Mouse (Mus musculus) neural tube, embryonic 10.5 days (tissue): ENCODE results near the gene Ebp.
A peak's percentile ranks its signal among the peaks of the same experiment; 100 is the strongest.

Experiments
- DNase-seq: peaks from one replicate; pipeline ENCODE4 v3.0.0-alpha.2; 2017; ENCODE audit warnings: low spot score; ENCODE audit errors: extremely low spot score

Ebp gene

DNA sequence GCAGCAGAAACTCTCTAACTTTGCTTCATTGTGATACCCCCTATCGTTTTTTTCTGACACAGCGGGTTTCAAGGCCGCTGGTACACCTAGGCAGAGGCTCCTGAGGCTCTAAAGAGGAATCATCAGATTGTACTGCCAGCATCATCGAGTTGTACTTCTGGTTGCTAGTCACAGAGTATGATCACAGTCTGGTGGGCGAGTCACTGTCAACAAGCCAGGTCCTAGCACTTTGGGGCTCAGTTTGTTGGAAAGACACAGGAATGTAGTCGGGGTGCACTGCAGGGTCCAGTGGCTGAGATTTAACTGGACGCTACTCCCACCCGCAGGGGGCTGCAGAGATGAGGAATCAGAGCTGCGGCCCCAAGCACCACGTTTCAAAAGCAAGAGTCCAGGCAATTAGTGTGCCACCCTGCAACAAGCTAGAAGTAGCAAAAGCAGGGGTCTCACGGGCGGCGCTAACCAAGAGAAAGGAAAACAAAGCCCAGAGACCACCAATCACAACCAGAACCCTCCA is 1.1 kb downstream of the Ebp start:
- DNase-seq, result no peak

GRCm38 (mm10) chrX:8182871-8183540 is 10.3 kb downstream of the Ebp start:
- DNase-seq, result no peak

GRCm38 (mm10) chrX:8179646-8180045 is 13.7 kb downstream of the Ebp start:
- DNase-seq, result no peak

DNA sequence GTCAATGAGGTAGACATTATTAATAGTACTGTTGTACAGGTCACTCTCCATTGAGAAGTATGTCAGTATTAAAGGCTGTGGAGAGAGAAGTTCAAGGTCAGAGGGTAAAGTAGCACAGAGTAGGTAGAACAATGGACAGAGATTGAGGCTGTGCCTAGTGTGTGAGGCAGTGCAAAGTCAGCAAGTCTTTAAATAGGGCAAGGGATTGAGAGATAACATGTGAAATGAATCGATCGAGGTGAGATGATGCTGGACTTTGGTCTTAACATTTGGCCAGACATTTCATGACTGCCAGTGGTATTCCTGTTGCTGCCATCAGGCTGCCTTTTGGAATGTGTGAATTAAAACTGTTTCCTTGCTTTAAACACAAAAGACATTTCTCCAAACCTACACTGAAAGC is 14.4 kb downstream of the Ebp start:
- no peak for DNase-seq

- peak; percentile 71 for DNase-seq
Observed at GRCm38 (mm10) chrX:8175504-8176385, 17.6 kb downstream of the Ebp start, which contains the start of gene Tbc1d25. Gene Tbc1d25 (minus strand): TSS chrX:8176181.

- DNase-seq, result no peak
Observed at GRCm38 (mm10) chrX:8175169-8175503, 18.2 kb downstream of the Ebp start.

DNA sequence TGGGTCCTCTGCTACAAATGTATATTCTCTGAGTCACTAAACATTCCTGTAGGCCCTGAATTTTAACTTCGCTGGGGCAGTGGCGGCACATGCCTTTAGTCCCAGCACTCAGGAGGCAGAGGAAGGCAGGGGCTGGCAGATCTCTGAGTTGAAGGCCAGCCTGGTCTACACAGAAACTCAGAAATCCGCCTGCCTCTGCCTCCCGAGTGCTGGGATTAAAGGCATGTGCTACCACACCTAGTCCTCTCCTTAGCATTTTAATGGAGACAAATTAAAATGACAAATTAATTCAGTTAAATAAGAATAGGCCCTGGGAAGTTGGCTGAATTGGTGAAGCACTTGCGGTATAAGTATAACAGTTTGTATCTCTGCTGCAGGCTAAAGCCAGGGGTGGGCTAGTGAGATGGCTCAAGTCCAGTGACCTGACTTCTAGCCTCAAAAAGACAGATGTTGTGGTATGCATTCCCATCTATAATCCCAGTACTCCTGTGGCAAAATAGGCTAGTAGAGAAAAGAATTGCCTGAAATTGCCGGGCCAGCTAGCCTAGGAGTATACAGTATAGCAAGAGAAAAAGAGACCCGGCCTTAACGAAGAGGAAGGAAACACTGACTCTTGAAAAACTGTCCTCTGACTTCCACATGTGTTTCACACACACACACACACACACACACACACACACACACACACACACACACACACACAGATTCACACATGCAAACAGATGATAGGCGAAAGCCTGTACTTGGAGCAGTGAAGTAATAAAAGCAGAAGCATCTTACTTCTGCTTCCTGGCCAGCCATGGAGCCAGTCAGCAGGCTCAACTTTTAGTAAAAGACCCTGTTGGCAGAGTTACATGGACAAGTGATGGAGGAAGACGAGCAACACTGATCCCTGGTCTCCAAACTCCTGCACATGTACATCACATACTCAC is 25.3 kb downstream of the Ebp start:
- DNase-seq, result no peak

GRCm38 (mm10) chrX:8164471-8164870 is 28.8 kb downstream of the Ebp start:
- DNase-seq, result no peak

- DNase-seq, result no peak
Observed at GRCm38 (mm10) chrX:8163076-8163475, 30.2 kb downstream of the Ebp start.

GRCm38 (mm10) chrX:8145153-8145991 is 47.9 kb downstream of the Ebp start, which contains the start of gene Rbm3:
Gene Rbm3 (minus strand): TSS chrX:8145880.
- peak; percentile 79 for DNase-seq

- DNase-seq, result no peak
Observed at GRCm38 (mm10) chrX:8143750-8144149, 49.6 kb downstream of the Ebp start.

DNA sequence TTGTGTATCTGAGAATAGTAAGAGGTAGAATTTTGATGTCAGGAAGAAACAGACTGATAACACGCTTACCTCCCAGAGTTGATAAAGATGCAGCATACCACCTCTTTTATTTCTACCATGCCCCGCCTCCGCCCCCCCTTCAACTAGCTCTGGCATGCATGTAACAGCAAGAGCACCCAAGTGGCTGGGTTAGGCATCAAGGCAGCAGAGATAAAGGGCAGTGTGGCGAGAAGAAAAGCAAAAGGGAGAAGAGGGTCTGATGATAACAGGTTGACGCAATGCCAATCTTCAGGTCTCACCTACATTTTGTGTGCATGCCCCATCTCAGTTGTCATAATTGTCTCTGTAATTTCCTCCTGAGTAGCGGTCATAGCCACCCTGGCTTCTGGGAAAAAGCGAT is 50.4 kb downstream of the Ebp start:
- DNase-seq, result no peak

DNA sequence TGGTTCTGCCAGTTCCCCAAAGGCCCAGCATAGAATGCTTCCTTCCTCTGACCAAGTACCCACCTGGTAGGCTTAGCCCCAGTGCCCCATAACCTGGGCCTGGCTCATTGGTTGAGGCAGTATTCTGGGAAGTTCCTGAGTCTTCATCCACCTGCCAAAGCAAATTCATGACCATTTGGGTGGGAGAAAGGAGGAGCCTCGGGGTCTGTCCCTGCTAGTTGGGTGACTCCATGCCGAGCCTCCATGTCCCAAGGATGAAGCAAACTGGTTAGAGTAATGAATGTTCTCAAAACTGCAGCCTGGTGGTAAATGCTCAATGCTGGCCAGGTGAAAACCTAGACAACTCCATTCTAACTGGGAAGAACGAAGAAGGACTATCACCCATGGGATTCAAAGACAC is 52.3 kb downstream of the Ebp start:
- DNase-seq, result no peak

DNA sequence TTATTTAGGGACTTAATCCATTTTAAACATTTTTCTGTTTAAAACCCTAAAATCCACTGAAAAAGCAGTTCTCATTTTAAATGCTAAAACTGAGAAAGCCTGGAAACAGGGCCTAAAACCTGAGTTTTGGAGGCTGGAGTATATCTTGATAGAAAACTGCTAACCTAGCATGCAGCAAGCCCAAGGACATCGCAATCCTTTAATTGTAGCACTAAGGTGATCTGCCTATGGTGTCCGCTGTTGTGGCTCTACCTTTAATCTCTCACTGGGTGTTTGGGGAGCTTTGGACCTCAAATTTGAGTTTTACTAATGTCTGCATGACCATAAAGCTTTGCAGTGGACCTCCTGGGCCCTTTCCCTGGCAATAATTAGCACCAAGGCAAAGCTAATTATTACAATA is 52.9 kb downstream of the Ebp start:
- no peak for DNase-seq

DNA sequence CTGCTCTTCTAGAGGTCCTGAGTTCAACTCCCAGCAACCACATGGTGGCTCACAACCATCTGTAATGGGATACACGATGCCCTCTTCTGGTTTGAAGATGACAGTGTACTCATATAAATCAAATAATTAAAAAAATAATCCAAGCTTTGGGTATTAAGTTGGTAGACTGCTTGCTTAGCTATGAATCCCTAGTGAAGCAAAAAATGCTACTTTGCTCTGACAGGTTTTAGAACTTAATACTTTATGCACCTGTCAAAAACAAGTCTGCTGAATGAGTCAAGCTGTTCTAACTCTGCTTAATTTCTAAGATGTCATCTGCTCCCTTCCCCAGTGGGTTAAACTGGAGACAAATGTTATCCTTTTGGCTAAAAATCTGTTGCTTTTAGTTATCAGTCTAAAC is 53.8 kb downstream of the Ebp start:
- no peak for DNase-seq

DNA sequence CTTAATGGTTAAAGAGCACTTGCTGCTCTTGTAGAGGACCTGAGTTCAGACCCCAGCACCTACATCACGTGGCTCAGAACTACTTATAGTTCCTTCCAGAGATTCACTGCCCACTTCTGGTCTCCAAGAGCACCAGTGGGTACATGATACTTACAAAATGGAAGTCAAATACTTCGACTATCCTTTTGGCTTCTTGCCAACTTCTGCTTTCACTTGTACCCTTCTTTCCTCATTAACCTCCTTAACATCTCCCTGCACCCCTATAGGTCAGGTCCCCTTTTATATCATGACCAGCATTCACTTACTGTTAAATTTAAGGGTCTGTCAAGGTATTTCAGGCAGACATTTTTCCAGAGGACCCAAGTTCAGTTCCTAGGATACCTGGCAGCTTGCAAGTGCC is 57.4 kb downstream of the Ebp start:
- DNase-seq, result no peak
